Mouse (Mus musculus): ENCODE data around the gene Hspa2.

The Hspa2 gene

GRCm38 (mm10) chr12:76403886-76404537, at the start of gene Hspa2:
Hspa2 (plus strand) TSS chr12:76404176.
- DNase-seq (ENCODE audit: low read depth), result peak; percentile 97

- no peak for DNase-seq (ENCODE audit: low read depth)
Observed at GRCm38 (mm10) chr12:76360868-76361267, 43.1 kb upstream of the Hspa2 start.

- peak; percentile 76 for DNase-seq (ENCODE audit: low read depth)
Observed at GRCm38 (mm10) chr12:76361405-76362302, 42.3 kb upstream of the Hspa2 start.

DNA sequence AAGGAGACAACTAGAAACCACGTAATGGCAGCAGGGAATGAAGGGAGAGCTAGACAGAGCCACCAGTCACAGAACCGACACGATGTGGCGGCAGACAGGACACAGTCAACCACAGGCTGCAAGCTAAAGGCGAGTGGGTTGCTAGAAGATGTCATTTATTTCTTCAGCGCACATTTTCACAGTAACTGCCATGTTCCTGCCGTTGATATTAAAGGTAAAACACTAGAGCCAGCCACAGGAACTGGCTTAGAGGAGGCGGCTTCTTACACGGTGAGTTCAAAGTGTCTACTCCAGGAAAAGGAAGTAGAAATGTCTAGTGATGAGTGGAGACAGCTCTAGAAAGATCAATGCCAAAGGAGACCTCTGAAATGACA, 41.7 kb upstream of the Hspa2 start:
- DNase-seq (ENCODE audit: low read depth), result peak; percentile 85

GRCm38 (mm10) chr12:76366276-76366675, 37.7 kb upstream of the Hspa2 start:
- DNase-seq (ENCODE audit: low read depth), result peak; percentile 38

GRCm38 (mm10) chr12:76367096-76367995, 36.6 kb upstream of the Hspa2 start:
- DNase-seq (ENCODE audit: low read depth), result peak; percentile 71

DNA sequence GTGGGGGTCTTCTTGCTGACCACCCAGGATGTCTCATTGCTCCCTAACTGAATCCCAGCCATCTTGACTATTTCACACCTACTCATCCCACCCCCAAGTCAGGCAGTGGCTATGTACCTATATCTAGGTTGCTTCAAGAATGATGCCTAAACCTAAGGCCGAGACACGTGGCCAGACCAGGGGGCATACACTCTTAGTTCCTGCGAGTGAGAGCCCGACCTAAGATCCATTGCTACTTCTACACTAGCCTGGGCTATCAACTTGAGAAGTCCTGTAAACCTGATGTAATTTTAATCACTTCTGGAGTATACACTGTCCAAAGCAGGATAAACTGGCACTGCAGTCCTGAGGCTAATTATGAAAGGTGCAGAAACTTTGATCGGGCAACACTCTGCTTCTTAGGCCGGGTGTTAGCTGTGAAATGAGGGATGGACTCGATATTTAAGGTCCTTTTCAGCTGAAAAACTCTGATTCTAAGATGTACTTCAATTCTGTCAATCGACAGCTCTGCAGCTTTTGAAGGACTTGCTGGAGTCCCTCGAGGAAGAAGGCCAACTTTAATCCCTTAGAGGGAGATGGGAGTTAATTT, 35.7 kb upstream of the Hspa2 start:
- DNase-seq (ENCODE audit: low read depth), result peak; percentile 46

DNA sequence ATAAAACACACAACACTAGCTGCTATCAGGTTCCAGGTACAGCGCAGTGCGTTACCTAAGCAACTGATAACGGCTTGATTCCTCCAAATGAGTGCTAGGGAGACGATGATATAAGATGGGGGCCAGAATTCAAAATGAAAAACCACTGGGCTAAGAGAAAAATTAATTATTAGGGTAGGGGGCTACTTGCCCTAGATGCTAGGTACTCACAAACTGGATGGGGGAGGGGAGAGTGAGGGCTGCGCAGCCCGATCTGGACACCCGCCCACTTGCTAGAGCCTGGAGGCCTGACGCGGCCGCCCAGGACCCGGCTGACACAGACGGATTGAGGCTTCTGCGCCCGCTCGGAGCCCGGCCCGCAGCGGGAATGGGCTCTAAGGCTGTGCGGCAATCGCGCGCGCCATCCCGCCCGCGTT, 35.2 kb upstream of the Hspa2 start:
- DNase-seq (ENCODE audit: low read depth), result peak; percentile 60

DNA sequence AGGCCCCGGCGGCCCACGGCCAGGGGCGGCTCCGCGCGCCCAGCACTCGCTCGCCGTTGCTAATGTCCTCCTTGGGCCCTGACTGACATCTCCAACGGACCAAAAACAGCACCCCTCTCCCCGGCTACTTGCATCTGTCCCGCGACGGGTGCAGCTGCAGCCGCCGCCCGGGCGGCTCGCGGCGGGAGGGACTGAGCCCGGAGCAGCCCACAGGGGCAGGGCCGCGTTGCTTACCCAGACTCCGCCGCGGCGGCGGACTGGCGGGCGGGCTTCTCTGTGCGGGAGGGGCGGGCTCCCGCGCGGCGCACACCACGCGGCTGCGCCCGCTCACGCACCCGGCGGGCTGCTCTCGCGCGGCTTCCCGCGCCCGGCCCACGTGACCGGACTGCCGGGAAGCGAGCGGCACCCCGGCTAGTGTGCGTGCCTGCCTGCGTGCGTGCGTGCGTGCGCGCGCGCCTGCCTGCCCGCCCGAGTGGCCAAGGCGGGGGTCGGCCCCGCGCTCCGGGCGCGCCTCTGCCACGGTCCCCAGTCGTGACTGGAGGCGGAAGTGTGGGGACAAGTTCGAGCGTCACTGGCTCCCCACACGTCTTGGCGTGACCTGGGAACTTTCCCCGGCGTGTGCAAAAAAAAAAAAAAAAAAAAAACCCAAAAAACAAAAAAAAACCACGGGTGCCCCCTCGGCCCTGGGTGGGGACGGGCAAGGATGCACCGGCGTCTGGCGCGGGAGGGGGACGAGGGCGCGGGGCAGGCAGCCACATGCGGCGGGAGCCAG, 34.6 kb upstream of the Hspa2 start, which contains the start of gene Zbtb25:
Gene Zbtb25, minus strand, starts transcription at position 397 of the 772 bp plus-strand sequence.
- peak; percentile 88 for DNase-seq (ENCODE audit: low read depth)

DNA sequence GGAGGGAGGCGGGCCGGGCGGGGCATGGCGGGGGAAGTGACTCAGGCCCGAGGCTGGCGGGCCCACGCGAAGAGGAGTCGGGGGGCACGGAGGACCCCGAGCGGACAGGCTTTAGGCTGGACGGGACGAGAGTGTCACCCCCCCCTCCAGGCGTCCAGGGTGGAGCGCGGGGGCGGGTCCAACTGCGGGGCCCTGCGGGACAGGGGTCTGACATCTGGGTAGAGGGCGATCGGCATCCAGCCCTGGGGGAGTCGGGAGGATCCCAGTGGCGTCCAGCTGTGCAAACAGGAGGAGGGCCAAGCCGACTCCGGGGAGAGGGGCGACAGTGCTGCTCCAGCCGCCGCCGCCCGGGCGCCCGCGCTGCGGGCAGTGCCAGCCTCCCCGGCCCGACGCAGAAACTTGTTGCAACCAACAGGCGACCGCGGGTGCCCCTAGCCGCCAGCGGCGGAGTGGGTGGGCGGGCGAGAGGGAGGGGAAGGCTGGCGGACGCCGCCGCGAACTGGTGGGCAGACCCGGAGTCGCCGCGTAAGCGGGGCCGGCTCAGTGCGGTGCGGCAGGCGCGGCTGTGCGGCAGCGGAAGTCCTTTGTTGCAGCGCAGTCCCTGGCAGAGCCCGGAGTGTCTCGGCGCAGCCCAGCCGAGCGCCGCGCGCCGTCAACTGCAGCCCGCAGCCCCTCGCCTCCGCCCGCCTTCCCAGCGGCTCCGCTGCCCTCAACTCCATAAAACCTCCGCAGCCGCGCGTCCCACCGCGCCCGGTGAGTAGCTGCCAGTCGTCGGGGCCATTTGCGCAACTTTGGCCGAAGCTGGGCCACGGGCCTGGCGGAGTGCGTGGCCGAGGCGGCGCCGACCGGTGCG, 33.8 kb upstream of the Hspa2 start, which contains the start of gene Zbtb1:
Gene Zbtb1, plus strand, starts transcription at position 289 of the 853 bp plus-strand sequence.
- peak; percentile 84 for DNase-seq (ENCODE audit: low read depth)

- peak; percentile 71 for DNase-seq (ENCODE audit: low read depth)
Observed at GRCm38 (mm10) chr12:76370831-76371571, 33.0 kb upstream of the Hspa2 start.

- DNase-seq (ENCODE audit: low read depth), result no peak
Observed at GRCm38 (mm10) chr12:76372046-76372445, 31.9 kb upstream of the Hspa2 start.

GRCm38 (mm10) chr12:76372881-76373818, 30.8 kb upstream of the Hspa2 start:
- peak; percentile 63 for DNase-seq (ENCODE audit: low read depth)

DNA sequence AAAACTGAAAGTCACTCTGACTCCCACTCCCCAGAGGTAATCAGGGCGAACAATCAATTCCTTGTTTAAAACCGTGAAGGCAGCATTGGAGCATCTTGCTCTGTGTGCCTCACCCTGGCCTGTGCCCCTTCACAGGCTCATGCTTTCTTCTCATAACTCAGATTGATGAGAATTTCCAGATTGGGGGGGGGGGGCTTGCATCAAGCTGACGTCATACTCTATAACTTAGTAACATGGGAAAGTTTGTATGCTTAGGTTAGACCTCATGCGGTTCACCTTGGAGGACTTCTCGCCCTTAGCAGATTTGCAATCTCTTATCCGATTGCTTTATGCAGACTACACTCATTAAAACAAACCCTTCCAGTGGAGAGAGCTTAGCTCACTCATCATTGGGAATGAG, 30.0 kb upstream of the Hspa2 start:
- DNase-seq (ENCODE audit: low read depth), result peak; percentile 41

GRCm38 (mm10) chr12:76374911-76375310, 29.1 kb upstream of the Hspa2 start:
- no peak for DNase-seq (ENCODE audit: low read depth)

- peak; percentile 42 for DNase-seq (ENCODE audit: low read depth)
Observed at GRCm38 (mm10) chr12:76375506-76375905, 28.5 kb upstream of the Hspa2 start.

GRCm38 (mm10) chr12:76376649-76377048, 27.3 kb upstream of the Hspa2 start:
- peak; percentile 86 for DNase-seq (ENCODE audit: low read depth)

GRCm38 (mm10) chr12:76377059-76377458, 26.9 kb upstream of the Hspa2 start:
- DNase-seq (ENCODE audit: low read depth), result no peak

Data from naive thymus-derived CD4-positive, alpha-beta T cell, adult 2 months (primary cell).